Mouse (Mus musculus) heart, adult 9 months (tissue): ENCODE measurements around the gene Spop.
A peak's percentile ranks its signal among the peaks of the same experiment; 100 is the strongest.
"Not testable (repeated sequence)": the region's sequence is repeated elsewhere in the genome, so short reads cannot be mapped to it uniquely, and the experiment has no call there.

Experiments used
- DNase-seq, 2 experiments: peaks; one replicate each; pipeline ENCODE4 v3.0.0; 2022; ENCODE audit warnings: low spot score in 2 of 2

The Spop gene

DNA sequence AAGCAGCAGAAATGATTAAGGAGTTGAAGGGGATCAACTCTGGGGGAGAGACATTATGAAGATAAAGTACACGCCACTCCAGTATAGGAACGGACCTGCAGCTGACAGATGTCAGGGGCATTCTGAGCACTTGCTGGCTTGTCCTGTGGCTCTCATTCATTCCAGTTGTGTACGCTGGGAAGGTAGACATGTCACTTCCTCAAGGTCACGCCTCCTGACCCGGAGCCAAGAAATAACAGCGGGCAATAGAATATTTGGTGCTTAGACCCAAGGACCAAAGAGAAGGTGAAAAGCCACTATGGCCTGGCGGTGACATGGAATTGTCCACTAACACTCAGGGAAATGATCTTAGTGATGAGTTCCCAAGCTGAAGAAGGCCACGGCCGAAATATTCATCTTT is 82.0 kb downstream of the Spop start:
- DNase-seq, result no peak

DNA sequence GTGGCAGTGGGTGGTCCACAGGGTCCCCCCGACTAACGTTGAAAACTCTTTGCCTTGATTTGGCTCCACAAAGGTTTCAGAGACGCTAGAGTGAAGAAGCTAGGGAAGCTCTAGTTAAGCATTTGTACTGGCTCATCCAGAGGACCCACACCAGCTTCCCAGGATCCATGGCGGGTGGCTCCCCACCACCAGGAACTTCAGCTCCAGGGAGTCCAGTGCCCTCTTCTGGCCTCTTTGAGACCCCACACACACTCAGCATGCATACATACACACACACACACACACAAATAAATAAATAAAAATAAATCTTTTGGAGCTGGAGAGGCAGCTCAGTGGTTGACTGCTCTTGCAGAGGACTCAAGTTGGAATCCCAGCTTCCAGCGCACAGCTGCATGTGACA is 84.0 kb downstream of the Spop start:
- no peak for DNase-seq

DNA sequence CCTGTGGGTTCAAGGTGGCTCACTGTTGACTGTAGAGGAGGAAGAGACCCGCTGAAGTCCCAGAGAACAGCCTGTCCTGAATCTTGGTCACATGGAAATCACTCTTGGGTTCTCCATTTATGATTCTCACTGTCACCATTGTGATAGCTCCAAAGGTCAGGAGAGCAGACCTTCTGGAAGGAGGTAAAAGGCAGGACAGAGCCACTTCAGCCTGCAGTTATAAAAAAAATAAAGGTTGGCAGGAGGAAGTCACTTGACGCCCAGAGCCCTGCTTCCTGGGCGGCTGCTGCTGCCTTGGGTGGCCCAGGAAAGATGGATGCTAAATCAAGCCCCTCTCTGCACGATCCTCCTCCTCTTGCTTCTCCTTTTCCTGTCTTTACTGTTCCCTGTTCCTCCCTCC is 86.5 kb downstream of the Spop start:
- DNase-seq, result no peak

DNA sequence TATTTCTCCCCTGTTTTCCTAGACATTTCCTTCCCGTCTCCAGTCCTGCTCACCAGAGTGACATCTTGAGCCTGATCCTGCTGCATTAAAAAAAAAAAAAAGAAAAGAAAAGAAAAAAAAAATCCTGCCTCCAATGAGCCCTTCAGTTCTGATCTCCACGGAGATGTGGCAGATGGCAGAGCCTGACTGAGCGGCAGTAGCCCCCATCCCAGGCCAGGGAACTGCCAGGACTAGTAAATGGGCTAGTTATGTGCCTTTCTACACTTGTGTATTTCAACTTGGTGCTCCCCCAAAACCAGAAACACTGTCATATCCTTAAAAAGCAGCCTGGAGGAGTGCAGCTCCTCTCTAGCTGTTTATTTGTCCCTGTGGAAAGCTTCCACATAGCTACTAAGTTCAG is 87.0 kb downstream of the Spop start:
- no peak for DNase-seq

- not testable (repeated sequence) for DNase-seq
These were observed 87.9 kb downstream of the Spop start for GRCm38 (mm10) chr11:95501826-95502225.

DNA sequence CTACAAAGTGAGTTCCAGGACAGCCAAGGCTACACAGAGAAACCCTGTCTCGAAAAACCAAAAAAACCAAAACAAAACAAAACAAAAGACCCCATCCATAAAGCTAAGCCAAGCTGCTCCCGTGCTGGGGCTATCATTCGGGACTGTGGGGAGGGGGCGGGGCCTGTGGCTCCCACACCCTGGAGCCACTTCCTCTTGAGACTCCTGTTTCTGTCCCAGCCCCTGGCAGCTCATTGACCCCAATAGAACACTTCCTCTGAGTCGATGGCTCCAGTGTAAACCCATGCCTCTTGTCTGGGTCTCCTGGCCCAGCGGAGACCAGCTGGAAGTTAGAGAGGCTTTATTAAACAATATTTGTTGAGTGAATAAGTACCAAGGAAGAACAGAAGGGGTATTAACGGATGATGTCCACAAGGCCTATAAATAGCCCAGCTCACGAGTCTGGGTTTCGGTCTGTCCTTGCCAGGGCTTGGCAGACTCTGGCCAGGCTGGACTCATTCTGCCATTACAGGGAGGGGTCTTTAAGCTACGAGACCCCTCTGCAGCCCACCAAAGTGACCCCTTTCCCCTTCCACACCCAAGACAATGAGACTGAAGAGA is 89.8 kb downstream of the Spop start:
- DNase-seq, result peak; percentile 35 to 45

DNA sequence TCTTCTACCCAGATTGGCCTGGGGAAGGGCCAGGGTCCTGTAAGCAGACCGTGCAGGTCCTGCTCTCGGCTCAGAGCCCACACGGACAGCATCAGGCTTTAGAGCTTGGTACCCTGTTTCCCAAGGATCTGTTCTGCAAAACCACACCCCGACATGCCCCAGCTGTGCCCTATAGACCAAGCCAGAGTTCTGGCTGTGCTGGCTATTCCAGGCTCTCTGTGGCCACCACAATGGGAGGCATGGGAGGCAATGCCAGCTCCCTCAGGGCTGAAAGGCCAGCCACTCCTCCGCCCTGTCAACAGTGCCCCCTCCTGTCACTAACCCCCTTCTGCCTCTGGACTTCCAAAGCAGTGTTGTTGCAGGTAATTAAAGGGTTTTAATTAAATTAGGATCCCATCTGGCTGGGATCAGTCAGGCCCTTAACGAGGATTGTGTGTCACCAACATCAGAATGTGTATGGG is 90.4 kb downstream of the Spop start:
- DNase-seq, result peak; percentile 46 to 52

- peak in 1 of 2 experiments; percentile 34 for DNase-seq
These were observed 93.3 kb downstream of the Spop start for GRCm38 (mm10) chr11:95507041-95507716.

GRCm38 (mm10) chr11:95507785-95508184 is 93.9 kb downstream of the Spop start:
- no peak for DNase-seq

DNA sequence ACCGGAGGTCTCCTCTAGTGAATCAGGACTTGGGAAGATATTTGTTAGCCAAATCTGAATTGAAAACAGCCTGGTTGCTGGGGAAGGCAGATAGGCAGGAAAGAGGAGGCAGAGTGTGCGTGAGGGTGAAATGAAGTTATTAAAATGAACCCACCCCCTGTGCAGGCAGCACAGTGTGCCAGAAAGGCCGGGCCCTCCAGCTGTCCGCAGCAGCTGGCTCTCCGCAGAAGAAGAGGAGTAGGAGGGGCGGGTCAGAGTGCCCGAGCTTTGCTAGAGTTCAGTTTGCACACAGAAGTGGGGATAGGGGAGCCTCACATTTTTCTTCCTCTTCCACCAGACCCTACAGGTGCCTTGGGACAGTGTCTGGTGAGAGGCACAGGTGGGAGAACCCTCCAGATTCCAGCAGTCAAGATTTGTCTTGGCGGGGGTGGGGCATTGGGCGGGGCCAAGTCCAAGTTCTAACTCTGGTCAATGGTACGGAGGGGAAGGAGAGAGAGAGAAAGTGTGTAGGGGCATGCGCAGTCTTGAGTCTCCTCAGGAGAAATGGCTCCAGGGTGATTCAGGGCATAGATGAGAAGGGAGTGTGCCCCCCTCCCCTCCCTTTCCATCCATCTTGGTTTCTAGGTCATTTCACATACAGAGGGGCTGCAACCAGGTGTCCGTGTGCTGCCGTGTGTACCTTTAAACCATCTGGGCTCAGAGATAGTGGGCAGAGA is 94.5 kb downstream of the Spop start:
- DNase-seq, result no peak

- no peak for DNase-seq
These were observed 95.3 kb downstream of the Spop start for GRCm38 (mm10) chr11:95509126-95509717.

- no peak for DNase-seq
These were observed 96.8 kb downstream of the Spop start for GRCm38 (mm10) chr11:95510631-95511030.

- DNase-seq, result no peak
These were observed 98.0 kb downstream of the Spop start for GRCm38 (mm10) chr11:95511919-95512318.

DNA sequence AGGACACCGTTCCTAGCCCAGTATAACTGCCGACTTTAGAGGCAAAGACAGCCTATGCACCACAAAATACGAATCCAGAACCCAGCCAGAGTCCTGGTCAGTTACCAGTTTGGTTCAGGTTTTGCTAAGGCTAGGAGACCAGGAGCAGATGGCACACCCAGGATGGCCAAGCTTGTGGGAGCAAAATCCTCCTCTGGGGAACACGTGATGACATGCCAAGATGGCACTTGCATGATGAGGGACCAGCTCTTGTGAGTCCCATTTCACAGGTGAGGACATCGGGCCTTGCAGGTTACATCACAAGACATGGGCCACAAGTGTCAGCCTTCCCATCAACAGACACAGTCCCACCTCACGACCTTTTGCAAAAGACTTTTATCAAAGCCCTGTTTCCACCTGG is 98.5 kb downstream of the Spop start:
- no peak for DNase-seq

GRCm38 (mm10) chr11:95513461-95514297 is 99.8 kb downstream of the Spop start:
- DNase-seq, result no peak

- DNase-seq, result peak; percentile 63 to 67
These were observed 100.5 kb downstream of the Spop start, which contains the start of gene Nxph3 for GRCm38 (mm10) chr11:95514298-95514861. Gene Nxph3 (minus strand): TSS chr11:95514570.

DNA sequence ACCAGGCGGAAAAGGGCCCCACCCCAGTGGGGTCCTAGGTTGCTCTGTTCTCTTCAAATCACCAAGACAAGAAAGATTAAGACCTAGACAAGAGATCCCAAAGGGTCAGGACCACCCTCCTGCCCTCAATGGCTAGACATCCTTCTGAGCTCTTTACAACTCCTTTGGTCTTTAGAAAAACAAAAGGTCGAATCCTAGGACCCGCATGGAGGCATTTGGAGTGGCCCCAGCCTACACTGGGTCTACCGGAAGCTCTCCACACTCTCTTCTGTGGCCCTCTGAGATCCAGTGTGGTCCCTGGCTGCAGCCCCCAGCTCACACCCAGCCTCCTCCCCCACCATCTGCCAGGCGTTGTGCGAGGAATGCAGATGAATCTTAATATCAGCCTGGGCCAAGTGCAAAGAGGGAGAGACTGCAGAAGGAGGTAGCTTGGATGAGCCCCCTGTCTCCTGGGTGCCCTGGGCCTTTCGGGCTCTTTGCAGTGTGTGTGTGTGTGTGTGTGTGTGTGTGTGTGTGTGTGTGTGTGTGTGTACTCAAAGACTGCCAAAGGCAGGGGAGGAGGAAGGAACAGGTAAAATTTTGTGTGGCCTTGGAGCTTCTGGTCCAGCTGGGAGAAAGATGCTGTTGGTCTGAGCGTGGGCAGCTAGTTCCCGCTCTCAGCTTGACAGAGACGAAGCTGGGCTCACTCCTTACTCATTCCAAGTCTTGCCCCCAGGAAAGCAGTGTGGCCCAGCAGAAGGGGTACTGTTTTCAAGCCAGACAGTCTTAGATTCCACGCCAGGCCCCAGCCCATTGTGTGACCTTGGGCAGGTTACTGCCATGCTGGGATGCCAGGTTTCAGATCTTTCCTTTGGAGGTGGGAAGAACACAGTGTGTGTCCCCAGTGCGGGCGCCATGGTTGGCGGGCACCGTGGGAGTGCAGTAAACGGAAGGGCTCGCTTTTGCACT is 101.8 kb downstream of the Spop start:
- DNase-seq, result no peak

DNA sequence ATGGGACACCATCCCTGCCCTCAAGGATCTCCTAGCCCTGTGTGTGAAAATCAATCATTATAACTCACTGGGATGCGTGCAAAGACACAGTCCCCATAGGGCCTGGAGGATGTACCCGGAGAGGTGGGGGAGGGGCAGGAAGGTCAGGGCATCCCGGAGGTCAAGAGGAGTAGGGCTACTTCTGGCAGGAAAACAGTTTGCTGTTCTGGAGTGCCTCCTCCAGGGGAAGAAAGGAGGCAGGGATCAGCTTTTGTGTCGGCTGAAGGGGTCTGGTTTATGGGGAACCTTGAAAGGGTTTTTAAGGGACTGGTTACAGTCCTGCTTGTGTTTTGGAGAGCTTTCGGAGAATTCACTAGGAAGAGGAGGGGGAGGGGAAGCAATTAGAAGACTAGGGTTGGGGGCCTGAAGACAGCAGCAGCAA is 102.6 kb downstream of the Spop start:
- no peak for DNase-seq

DNA sequence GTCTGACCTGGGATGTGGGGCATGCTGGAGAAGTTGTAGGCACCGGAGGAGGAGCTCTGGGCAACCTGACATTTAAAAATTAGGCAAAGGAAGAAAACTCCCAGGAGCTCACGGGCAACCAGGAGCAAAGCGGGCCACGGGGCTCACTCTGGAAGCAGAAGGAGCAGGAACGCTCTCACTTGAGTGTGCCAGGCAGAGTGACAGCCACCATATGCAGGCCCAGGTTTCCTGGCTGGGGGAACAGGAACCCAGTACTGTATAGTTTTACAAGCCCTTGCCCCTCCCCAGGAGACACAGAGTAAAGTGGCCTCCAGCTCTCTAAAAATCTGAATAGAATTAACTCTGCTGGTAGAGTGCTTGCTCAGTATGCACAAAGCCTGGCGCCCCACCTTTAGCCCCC is 103.3 kb downstream of the Spop start:
- DNase-seq, result no peak

- DNase-seq, result no peak
These were observed 105.4 kb downstream of the Spop start for GRCm38 (mm10) chr11:95519299-95519698.
